Mouse (Mus musculus): Measurements from ENCODE around the gene Rpl9. TPM values are rescaled to one million over a fixed set of nuclear protein-coding genes. Genes with fewer than 3 reads are reported as not detected.

Gene Rpl9
- polyA plus RNA-seq, 1 experiment from 2014 or later, result 509 TPM

DNA sequence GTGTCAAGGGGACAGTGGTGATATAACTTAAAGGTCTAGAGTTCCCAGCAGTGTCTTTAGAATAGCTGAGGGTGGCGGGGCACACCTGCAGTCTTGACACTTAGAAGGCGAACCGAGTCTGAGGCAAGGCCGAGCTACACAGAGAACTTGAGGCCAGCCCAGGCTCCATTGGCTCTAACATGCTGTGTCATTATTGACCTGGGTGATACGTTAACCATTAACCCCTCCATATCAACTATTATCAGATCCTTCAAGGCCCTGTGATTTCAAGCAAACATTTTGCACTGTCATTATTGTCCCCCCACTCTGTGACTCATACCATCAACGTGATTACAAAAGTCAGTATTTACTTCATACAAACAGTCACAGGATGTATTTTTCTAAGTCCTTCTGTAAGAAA, 33.0 kb upstream of the Rpl9 start:
- H3K9me3 ChIP-seq (replicated peaks; ENCODE audit: control insufficient read depth, low read length, poor library complexity, severe bottlenecking), result no peaks in the 10 kb centered on the region
- peaks cover 35% of the 10 kb centered on the region for H3K36me3 ChIP-seq (ENCODE audit: control insufficient read depth, insufficient read depth, low read length)
- no peak for ATAC-seq
- WGBS, result 92% methylated on average over 6 of the region's 6 CpGs
- no peak overlapping the region for H3K4me3 ChIP-seq (ENCODE audit: low read depth, low read length)
- no peaks in the 10 kb centered on the region for H3K4me1 ChIP-seq (ENCODE audit: control insufficient read depth, insufficient read depth, low read length)
- no peak overlapping the region for H3K27ac ChIP-seq (ENCODE audit: low read length)
- H3K9ac ChIP-seq (ENCODE audit: low read depth, low read length), result no peak overlapping the region
- no peaks in the 10 kb centered on the region for H3K27me3 ChIP-seq (ENCODE audit: control insufficient read depth, insufficient read depth, low read depth, low read length)
- no peak overlapping the region for H3K4me2 ChIP-seq (ENCODE audit: low read length)

DNA sequence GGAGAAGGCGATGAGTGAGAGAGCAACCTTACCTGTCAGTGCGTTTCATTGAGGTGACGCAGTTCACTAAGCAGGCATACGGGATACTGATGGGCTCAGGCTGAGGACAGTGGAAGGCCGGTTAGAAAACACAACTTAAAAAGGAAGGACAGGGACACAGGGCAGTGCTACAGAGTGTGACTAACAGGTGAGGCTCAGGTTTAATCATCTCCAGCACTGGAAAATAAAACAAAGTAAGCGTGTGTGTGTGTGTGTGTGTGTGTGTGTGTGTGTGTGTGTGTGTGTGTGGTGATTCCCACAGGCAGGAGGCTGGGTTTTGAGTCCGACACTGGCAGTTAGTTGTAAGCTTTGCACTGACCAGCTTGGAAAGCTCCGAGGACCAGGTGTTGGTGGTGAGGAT, 31.6 kb upstream of the Rpl9 start:
- H3K36me3 ChIP-seq (ENCODE audit: control insufficient read depth, insufficient read depth, low read length), result peaks cover 35% of the 10 kb centered on the region

GRCm38 (mm10) chr5:65420822-65421221, 29.6 kb upstream of the Rpl9 start:
- H3K4me1 ChIP-seq (ENCODE audit: control insufficient read depth, insufficient read depth, low read length), result no peaks in the 10 kb centered on the region
- no peak overlapping the region for H3K9ac ChIP-seq (ENCODE audit: low read depth, low read length)
- H3K4me3 ChIP-seq (ENCODE audit: low read depth, low read length), result no peak overlapping the region
- H3K4me2 ChIP-seq (ENCODE audit: low read length), result no peak overlapping the region
- H3K27ac ChIP-seq (ENCODE audit: low read length), result no peak overlapping the region
- H3K27me3 ChIP-seq (ENCODE audit: control insufficient read depth, insufficient read depth, low read depth, low read length), result no peaks in the 10 kb centered on the region
- ATAC-seq, result no peak
- H3K9me3 ChIP-seq (replicated peaks; ENCODE audit: control insufficient read depth, low read length, poor library complexity, severe bottlenecking), result no peaks in the 10 kb centered on the region
- H3K36me3 ChIP-seq (ENCODE audit: control insufficient read depth, insufficient read depth, low read length), result peaks cover 41% of the 10 kb centered on the region
- 85% methylated on average over 6 of the region's 6 CpGs for WGBS

More for the DNA sequence above, 31.6 kb upstream of the Rpl9 start:
- no peak overlapping the region for H3K9ac ChIP-seq (ENCODE audit: low read depth, low read length)
- no peaks in the 10 kb centered on the region for H3K4me1 ChIP-seq (ENCODE audit: control insufficient read depth, insufficient read depth, low read length)
- H3K4me3 ChIP-seq (ENCODE audit: low read depth, low read length), result no peak overlapping the region
- ATAC-seq, result no peak
- no peaks in the 10 kb centered on the region for H3K9me3 ChIP-seq (replicated peaks; ENCODE audit: control insufficient read depth, low read length, poor library complexity, severe bottlenecking)
- WGBS, result 93% methylated on average over 8 of the region's 8 CpGs
- H3K4me2 ChIP-seq (ENCODE audit: low read length), result no peak overlapping the region
- H3K27me3 ChIP-seq (ENCODE audit: control insufficient read depth, insufficient read depth, low read depth, low read length), result no peaks in the 10 kb centered on the region
- H3K27ac ChIP-seq (ENCODE audit: low read length), result no peak overlapping the region

DNA sequence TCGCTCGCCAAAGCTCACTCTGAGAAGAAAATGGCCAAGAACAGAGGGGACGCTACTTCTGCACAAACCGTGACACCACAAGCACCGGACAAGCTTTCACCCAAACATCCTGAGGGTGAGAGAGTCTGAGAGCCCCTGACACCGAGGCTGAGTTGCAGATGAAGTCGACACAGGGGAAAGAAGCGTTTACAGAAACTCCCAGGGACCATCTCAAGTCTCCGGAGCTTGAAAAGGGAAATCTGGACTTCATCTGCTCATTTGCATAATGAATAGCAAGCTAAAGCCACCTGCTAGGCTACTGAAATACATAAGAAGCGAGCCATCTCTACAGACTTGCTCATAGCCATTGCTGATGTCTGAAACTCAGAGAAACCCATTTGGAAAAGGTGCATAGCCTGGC, 27.9 kb upstream of the Rpl9 start:
- no peak overlapping the region for H3K9ac ChIP-seq (ENCODE audit: low read depth, low read length)
- peaks cover 46% of the 10 kb centered on the region for H3K36me3 ChIP-seq (ENCODE audit: control insufficient read depth, insufficient read depth, low read length)
- no peaks in the 10 kb centered on the region for H3K27me3 ChIP-seq (ENCODE audit: control insufficient read depth, insufficient read depth, low read depth, low read length)
- no peak overlapping the region for H3K4me3 ChIP-seq (ENCODE audit: low read depth, low read length)
- ATAC-seq, result no peak
- WGBS, result 69% methylated on average over 10 of the region's 10 CpGs
- no peak overlapping the region for H3K4me2 ChIP-seq (ENCODE audit: low read length)
- no peaks in the 10 kb centered on the region for H3K4me1 ChIP-seq (ENCODE audit: control insufficient read depth, insufficient read depth, low read length)
- no peak overlapping the region for H3K27ac ChIP-seq (ENCODE audit: low read length)
- H3K9me3 ChIP-seq (replicated peaks; ENCODE audit: control insufficient read depth, low read length, poor library complexity, severe bottlenecking), result no peaks in the 10 kb centered on the region

DNA sequence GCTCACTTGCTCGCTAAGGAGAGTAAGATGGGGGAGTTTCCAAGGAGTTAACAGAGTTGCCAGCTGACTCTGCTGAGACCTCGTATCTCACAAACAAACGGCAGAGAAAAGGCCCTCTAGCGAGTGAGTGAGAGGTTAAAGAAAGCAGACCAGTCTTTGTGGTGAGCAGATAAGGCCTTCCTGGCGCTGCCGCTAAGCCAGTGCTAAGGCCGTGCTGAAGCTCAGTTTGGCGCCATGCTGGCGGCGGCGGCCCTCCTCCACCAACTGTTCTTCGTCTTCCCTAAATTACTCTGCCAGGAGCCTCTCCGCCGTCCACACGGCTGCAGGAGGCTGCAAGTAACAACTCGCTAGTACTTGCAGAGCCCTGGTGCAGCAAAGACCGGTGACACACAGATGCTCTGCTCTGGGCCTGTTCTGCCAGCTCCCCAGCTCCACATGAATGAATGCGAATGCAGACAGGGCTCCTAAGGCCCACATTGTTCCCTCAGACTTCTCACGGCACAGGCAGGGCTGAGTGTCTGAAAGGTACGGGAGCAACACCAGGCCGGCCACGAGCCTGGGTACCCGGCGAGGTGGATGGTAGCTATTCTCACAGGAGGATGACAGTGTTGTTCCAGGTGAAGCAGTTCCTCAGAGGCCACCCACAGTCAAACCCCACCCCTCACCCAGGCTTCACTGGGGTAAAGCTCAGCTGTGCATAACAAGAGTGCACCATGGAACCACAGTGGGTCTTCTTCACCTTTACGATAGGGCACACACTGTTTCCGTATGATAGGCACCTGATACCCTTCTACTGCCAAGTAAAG, 24.6 kb upstream of the Rpl9 start:
- 18% methylated on average over 26 of the region's 26 CpGs for WGBS
- Histone ChIP-seq H3K4me1 (ENCODE audit: control insufficient read depth, insufficient read depth, low read length) (no peaks in the 10 kb centered on the region), H3K4me3 (ENCODE audit: low read depth, low read length) (no peak overlapping the region), H3K27me3 (ENCODE audit: control insufficient read depth, insufficient read depth, low read depth, low read length) (no peaks in the 10 kb centered on the region), H3K9me3 (replicated peaks; ENCODE audit: control insufficient read depth, low read length, poor library complexity, severe bottlenecking) (no peaks in the 10 kb centered on the region), H3K4me2 (ENCODE audit: low read length) (no peak overlapping the region), H3K36me3 (ENCODE audit: control insufficient read depth, insufficient read depth, low read length) (peaks cover 28% of the 10 kb centered on the region), H3K9ac (ENCODE audit: low read depth, low read length) (peak overlapping the region; percentile 48), H3K27ac (ENCODE audit: low read length) (peak overlapping the region; percentile 33; the same call in 1 of the 2 replicates)
- ATAC-seq, result no peak

DNA sequence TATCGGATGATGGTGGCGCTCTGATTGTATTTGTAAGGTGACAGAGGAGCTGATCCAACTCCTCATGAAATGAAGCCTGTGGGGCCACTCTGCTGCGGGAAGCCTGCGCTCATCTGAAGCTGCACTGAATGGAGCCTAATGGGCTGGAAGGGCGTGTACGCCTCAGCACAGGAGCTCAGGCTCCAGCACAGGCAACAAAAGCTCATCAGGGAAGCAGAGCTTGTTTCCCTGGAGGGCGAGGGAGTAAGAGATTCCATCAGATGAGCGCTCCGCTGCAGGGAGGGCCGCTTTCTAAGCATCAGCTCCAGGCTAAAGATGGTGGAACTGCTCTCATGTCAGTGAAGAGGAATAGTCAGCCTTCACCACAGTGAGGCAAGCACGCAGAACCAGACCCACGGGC, 16.7 kb upstream of the Rpl9 start:
- H3K27ac ChIP-seq (ENCODE audit: low read length), result no peak overlapping the region

DNA sequence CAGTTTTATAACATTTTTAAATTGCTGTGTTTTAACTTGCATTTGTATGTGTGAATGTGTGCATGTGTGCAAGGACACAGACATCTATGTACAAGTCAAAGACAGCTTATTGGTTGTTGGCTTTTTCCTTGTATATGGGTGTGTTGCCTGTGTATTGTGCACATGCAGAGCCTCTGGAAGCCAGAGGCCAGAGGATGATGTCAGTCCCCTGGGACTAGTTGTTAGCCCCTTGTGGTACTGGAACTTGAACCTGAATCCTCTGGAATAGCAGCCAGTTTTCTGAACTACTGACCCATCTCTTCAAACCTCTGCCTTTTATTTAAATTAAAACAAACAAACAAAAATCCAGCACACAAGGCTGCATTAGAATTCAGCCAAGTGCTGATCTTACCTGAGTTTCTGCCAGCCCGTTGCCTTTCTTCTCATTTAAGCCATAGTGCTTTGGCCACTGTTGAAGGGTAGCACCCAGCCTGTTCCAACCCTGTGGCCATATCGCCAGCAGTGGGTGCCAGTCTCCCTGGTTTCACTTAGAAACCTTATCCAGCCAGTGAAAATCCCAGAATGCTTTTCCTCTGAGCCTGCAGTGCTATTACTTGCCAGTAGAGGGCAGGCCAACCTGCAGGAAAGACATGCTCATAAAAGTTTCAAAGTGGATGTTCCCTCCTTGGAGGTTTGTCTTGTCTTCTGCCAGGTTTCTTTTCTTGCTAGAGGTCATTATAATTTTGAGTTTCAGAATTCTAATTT, 10.2 kb upstream of the Rpl9 start:
- peaks cover 21% of the 10 kb centered on the region for H3K36me3 ChIP-seq (ENCODE audit: control insufficient read depth, insufficient read depth, low read length)
- WGBS, result 24% methylated on average over 2 of the region's 2 CpGs
- ATAC-seq, result no peak; the same call in 1 of the 2 replicates

More for the DNA sequence above, 16.7 kb upstream of the Rpl9 start:
- Histone ChIP-seq H3K36me3 (ENCODE audit: control insufficient read depth, insufficient read depth, low read length) (peaks cover 18% of the 10 kb centered on the region), H3K9me3 (replicated peaks; ENCODE audit: control insufficient read depth, low read length, poor library complexity, severe bottlenecking) (no peaks in the 10 kb centered on the region), H3K27me3 (ENCODE audit: control insufficient read depth, insufficient read depth, low read depth, low read length) (no peaks in the 10 kb centered on the region), H3K9ac (ENCODE audit: low read depth, low read length) (no peak overlapping the region), H3K4me3 (ENCODE audit: low read depth, low read length) (no peak overlapping the region), H3K4me2 (ENCODE audit: low read length) (no peak overlapping the region), H3K4me1 (ENCODE audit: control insufficient read depth, insufficient read depth, low read length) (no peaks in the 10 kb centered on the region)
- no peak for ATAC-seq
- 21% methylated on average over 12 of the region's 12 CpGs for WGBS

GRCm38 (mm10) chr5:65394425-65394824, 3.2 kb upstream of the Rpl9 start:
- Histone ChIP-seq H3K27ac (ENCODE audit: low read length) (no peak overlapping the region), H3K9ac (ENCODE audit: low read depth, low read length) (no peak overlapping the region), H3K27me3 (ENCODE audit: control insufficient read depth, insufficient read depth, low read depth, low read length) (no peaks in the 10 kb centered on the region), H3K4me3 (ENCODE audit: low read depth, low read length) (no peak overlapping the region), H3K4me2 (ENCODE audit: low read length) (no peak overlapping the region), H3K4me1 (ENCODE audit: control insufficient read depth, insufficient read depth, low read length) (peaks cover 19% of the 10 kb centered on the region), H3K9me3 (replicated peaks; ENCODE audit: control insufficient read depth, low read length, poor library complexity, severe bottlenecking) (no peaks in the 10 kb centered on the region), H3K36me3 (ENCODE audit: control insufficient read depth, insufficient read depth, low read length) (peaks cover 10% of the 10 kb centered on the region)
- ATAC-seq, result no peak
- WGBS, result 96% methylated on average over 7 of the region's 7 CpGs

More for the DNA sequence above, 10.2 kb upstream of the Rpl9 start:
- no peak overlapping the region for H3K27ac ChIP-seq (ENCODE audit: low read length)
- no peaks in the 10 kb centered on the region for H3K9me3 ChIP-seq (replicated peaks; ENCODE audit: control insufficient read depth, low read length, poor library complexity, severe bottlenecking)
- H3K4me2 ChIP-seq (ENCODE audit: low read length), result no peak overlapping the region
- H3K4me1 ChIP-seq (ENCODE audit: control insufficient read depth, insufficient read depth, low read length), result no peaks in the 10 kb centered on the region
- H3K9ac ChIP-seq (ENCODE audit: low read depth, low read length), result no peak overlapping the region
- no peak overlapping the region for H3K4me3 ChIP-seq (ENCODE audit: low read depth, low read length)
- no peaks in the 10 kb centered on the region for H3K27me3 ChIP-seq (ENCODE audit: control insufficient read depth, insufficient read depth, low read depth, low read length)

- 1% methylated on average over 12 of the region's 12 CpGs for WGBS
- Histone ChIP-seq H3K9ac (ENCODE audit: low read depth, low read length) (peak overlapping the region; percentile 73), H3K4me1 (ENCODE audit: control insufficient read depth, insufficient read depth, low read length) (peaks cover 25% of the 10 kb centered on the region), H3K27ac (ENCODE audit: low read length) (peak overlapping the region; percentile 80), H3K4me3 (ENCODE audit: low read depth, low read length) (peak overlapping the region; percentile 74), H3K4me2 (ENCODE audit: low read length) (peak overlapping the region; percentile 71), H3K36me3 (ENCODE audit: control insufficient read depth, insufficient read depth, low read length) (peaks cover 13% of the 10 kb centered on the region), H3K9me3 (replicated peaks; ENCODE audit: control insufficient read depth, low read length, poor library complexity, severe bottlenecking) (no peaks in the 10 kb centered on the region), H3K27me3 (ENCODE audit: control insufficient read depth, insufficient read depth, low read depth, low read length) (no peaks in the 10 kb centered on the region)
- peak; percentile 54 for ATAC-seq
Observed at GRCm38 (mm10) chr5:65391753-65392152, 509 bp upstream of the Rpl9 start.
